Mouse (Mus musculus): ENCODE data around the gene Cenpx. TPM values are rescaled to one million over a fixed set of nuclear protein-coding genes. Genes with fewer than 3 reads are reported as not detected.
A peak's percentile ranks its signal among the peaks of the same experiment; 100 is the strongest.

The Cenpx gene
- total and polyA plus RNA-seq, 2 experiments, result 20.3 to 74.6 TPM

DNA sequence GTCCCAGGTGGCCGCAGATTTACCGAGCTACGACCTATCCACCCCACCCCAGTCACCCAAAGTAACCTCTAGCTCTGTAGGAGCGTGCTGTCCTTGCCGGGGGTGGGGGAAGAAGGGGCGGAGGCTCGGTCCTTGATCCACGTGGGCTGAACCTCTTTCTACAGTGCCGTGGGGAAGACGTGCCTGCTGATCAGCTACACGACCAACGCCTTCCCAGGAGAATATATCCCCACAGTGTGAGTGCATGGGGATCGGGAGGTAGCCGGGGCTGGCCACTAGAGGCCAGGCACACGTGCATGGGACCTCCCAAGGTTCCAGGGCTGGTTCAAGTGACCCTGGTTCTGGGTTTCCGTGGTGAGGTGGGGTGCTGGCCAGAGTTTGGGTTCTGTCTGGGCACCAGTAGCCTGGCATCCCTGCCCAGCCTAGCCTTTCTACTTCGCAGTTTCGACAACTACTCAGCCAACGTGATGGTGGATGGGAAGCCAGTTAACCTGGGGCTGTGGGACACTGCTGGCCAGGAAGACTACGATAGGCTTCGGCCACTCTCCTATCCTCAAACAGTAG, 8.6 kb upstream of the Cenpx start:
- no peaks in the 10 kb centered on the region for H3K27me3 ChIP-seq (ENCODE audit: control insufficient read depth, insufficient read depth, low read length)
- peaks cover 4% of the 10 kb centered on the region for H3K36me3 ChIP-seq (ENCODE audit: control insufficient read depth, insufficient read depth, low read length)
- H3K9ac ChIP-seq (ENCODE audit: low read depth, low read length), result peak overlapping the region; percentile 67; the same call in 1 of the 2 replicates
- DNase-seq (ENCODE audit: extremely low read depth, low read depth, low spot score), result no peak
- WGBS, result 20% methylated on average over 21 of the region's 21 CpGs
- no peaks in the 10 kb centered on the region for H3K79me2 ChIP-seq (ENCODE audit: control insufficient read depth, insufficient read depth, low read length)
- peak overlapping the region; percentile 42; the same call in 1 of the 2 replicates for H3K4me3 ChIP-seq (ENCODE audit: insufficient read depth, low read depth, low read length)
- H3K27ac ChIP-seq (replicated peaks; ENCODE audit: insufficient read depth, low read depth, low read length), result no peak overlapping the region
- TF ChIP-seq POLR2A (IDR thresholded peaks at IDR 0.05; ENCODE audit: extremely low read depth, insufficient read depth, low read length) (0 out of 2 replicates have a peak, but pooled peaks have one; percentile 9), CTCF (IDR thresholded peaks at IDR 0.05; ENCODE audit: low read depth, low read length) (no peak)
- H3K4me1 ChIP-seq (ENCODE audit: control insufficient read depth, insufficient read depth, low read length), result peaks cover 11% of the 10 kb centered on the region; the same call in 1 of the 2 replicates

DNA sequence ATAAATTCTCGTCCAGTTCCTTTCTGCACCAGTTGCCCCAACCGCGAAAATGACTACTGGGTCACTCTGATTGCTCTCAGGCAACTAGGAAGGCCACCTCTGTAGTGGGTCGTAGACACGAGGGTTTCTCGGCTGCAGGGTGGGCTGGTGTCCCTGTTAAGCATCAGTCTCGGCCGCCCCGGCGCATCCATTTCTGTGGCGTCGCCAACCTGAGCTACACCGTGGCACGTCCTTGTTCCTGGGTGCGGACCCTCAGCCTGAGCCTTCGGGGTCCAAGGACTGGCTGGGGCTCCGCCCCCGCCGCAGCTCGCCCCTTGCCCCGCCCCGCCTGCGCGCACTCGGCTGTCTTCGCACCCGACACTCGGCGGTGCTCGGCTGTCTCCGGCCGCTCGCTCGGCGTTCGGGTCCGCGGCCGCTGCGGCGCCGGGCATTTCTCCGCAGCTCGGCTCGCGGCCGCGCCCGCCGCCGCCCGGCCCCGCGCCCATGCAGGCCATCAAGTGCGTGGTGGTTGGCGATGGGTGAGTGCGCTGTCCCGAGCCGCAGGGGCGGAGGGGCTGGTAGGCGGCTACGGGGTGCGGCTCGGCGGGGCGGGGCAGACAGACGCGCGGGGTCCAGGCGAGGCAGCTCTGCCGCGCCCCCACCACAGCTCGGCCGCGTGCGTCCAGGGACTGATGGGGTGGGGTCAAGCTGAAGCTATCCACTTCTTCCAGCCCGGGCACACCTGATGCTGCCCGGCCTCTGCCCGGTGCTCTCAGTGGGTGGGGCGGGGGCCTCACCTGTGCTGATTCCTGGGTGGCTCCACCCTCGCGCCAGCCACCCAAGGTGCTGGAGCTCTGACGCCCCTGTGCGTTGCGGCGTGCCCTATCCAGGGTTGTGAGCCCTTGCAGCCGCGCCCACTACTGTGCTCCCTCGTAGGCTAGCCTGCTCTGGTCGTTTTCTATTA, 7.9 kb upstream of the Cenpx start, which contains the start of gene Rac3:
Rac3 (plus strand) TSS at position 347 of the 943 bp plus-strand sequence.
- Histone ChIP-seq H3K4me1 (ENCODE audit: control insufficient read depth, insufficient read depth, low read length) (peaks cover 10% of the 10 kb centered on the region; the same call in 1 of the 2 replicates), H3K9ac (ENCODE audit: low read depth, low read length) (peak within 1 kb of the TSS; percentile 67), H3K36me3 (ENCODE audit: control insufficient read depth, insufficient read depth, low read length) (peaks cover 4% of the 10 kb centered on the region), H3K4me3 (ENCODE audit: insufficient read depth, low read depth, low read length) (peak within 1 kb of the TSS; percentile 42; the same call in 1 of the 2 replicates), H3K27ac (replicated peaks; ENCODE audit: insufficient read depth, low read depth, low read length) (no peak within 1 kb of the TSS), H3K27me3 (ENCODE audit: control insufficient read depth, insufficient read depth, low read length) (no peaks in the 10 kb centered on the region), H3K79me2 (ENCODE audit: control insufficient read depth, insufficient read depth, low read length) (no peaks in the 10 kb centered on the region)
- WGBS, result 4% methylated on average over 89 of the region's 90 CpGs
- DNase-seq (ENCODE audit: extremely low read depth, low read depth, low spot score), result no peak
- TF ChIP-seq CTCF (IDR thresholded peaks at IDR 0.05; ENCODE audit: low read depth, low read length) (no peak), POLR2A (IDR thresholded peaks at IDR 0.05; ENCODE audit: extremely low read depth, insufficient read depth, low read length) (0 out of 2 replicates have a peak, but pooled peaks have one; percentile 8)

DNA sequence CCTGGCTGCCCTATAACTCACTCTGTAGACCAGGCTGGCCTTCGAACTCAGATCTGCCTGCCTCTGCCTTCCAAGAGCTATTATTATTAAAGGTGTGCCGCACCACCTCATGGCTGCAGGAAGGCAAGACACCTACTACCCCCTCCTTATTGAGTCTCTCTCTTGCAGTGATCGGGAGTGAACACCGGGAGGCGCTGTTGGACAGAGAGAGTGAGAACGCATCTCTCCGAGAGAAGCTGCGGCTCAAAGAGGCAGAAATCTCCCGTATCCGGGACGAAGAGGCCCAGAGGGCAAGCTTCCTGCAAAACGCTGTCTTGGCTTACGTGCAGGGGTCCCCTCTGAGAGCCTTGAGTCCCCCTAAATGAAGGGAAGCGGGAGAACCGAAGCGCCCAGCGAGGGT, 6.9 kb upstream of the Cenpx start:
- peak; percentile 68 for DNase-seq (ENCODE audit: extremely low read depth, low read depth, low spot score)
- peak; percentile 93 for TF ChIP-seq CTCF (IDR thresholded peaks at IDR 0.05; ENCODE audit: low read depth, low read length)
- TF ChIP-seq POLR2A (IDR thresholded peaks at IDR 0.05; ENCODE audit: extremely low read depth, insufficient read depth, low read length), result no peak
- Histone ChIP-seq H3K4me1 (ENCODE audit: control insufficient read depth, insufficient read depth, low read length) (0 out of 2 replicates have a peak, but pooled peaks cover 4% of the 10 kb centered on the region), H3K79me2 (ENCODE audit: control insufficient read depth, insufficient read depth, low read length) (no peaks in the 10 kb centered on the region), H3K9ac (ENCODE audit: low read depth, low read length) (no peak overlapping the region), H3K36me3 (ENCODE audit: control insufficient read depth, insufficient read depth, low read length) (peaks cover 2% of the 10 kb centered on the region), H3K27ac (replicated peaks; ENCODE audit: insufficient read depth, low read depth, low read length) (no peak overlapping the region), H3K27me3 (ENCODE audit: control insufficient read depth, insufficient read depth, low read length) (no peaks in the 10 kb centered on the region), H3K4me3 (ENCODE audit: insufficient read depth, low read depth, low read length) (no peak overlapping the region)
- WGBS, result 15% methylated on average over 17 of the region's 17 CpGs

- Histone ChIP-seq H3K79me2 (ENCODE audit: control insufficient read depth, insufficient read depth, low read length) (no peaks in the 10 kb centered on the region), H3K4me3 (ENCODE audit: insufficient read depth, low read depth, low read length) (no peak overlapping the region), H3K4me1 (ENCODE audit: control insufficient read depth, insufficient read depth, low read length) (0 out of 2 replicates have a peak, but pooled peaks cover 4% of the 10 kb centered on the region), H3K27me3 (ENCODE audit: control insufficient read depth, insufficient read depth, low read length) (no peaks in the 10 kb centered on the region), H3K27ac (replicated peaks; ENCODE audit: insufficient read depth, low read depth, low read length) (no peak overlapping the region), H3K36me3 (ENCODE audit: control insufficient read depth, insufficient read depth, low read length) (peaks cover 1% of the 10 kb centered on the region; the same call in 1 of the 2 replicates), H3K9ac (ENCODE audit: low read depth, low read length) (no peak overlapping the region)
- DNase-seq (ENCODE audit: extremely low read depth, low read depth, low spot score), result no peak
- TF ChIP-seq CTCF (IDR thresholded peaks at IDR 0.05; ENCODE audit: low read depth, low read length) (no peak), POLR2A (IDR thresholded peaks at IDR 0.05; ENCODE audit: extremely low read depth, insufficient read depth, low read length) (no peak)
- 94% methylated on average over 13 of the region's 13 CpGs for WGBS
Observed at GRCm38 (mm10) chr11:120719841-120720376, 6.4 kb upstream of the Cenpx start.

DNA sequence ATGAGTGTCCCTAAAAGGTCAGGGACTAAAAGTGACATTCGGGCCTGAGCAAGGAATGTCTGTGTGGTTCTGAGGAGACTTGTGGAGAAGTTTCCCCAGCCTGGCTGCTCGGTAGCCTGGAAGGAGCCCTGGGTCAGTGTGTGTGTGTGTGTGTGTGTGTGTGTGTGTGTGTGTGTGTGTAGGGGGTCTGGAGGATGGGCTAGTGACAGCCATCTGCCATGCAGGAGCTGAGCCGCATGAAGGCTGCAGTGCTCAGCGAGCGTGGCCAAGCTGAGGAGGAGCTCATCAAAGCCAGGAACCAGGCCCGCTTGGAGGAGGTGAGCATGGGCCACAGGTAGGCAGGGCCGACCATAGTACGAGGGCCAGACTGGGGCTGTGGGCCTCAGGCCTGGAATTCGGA, 5.7 kb upstream of the Cenpx start:
- Histone ChIP-seq H3K27me3 (ENCODE audit: control insufficient read depth, insufficient read depth, low read length) (no peaks in the 10 kb centered on the region), H3K79me2 (ENCODE audit: control insufficient read depth, insufficient read depth, low read length) (no peaks in the 10 kb centered on the region), H3K9ac (ENCODE audit: low read depth, low read length) (no peak overlapping the region), H3K4me1 (ENCODE audit: control insufficient read depth, insufficient read depth, low read length) (peaks cover 9% of the 10 kb centered on the region), H3K36me3 (ENCODE audit: control insufficient read depth, insufficient read depth, low read length) (no peaks in the 10 kb centered on the region), H3K4me3 (ENCODE audit: insufficient read depth, low read depth, low read length) (no peak overlapping the region), H3K27ac (replicated peaks; ENCODE audit: insufficient read depth, low read depth, low read length) (no peak overlapping the region)
- TF ChIP-seq POLR2A (IDR thresholded peaks at IDR 0.05; ENCODE audit: extremely low read depth, insufficient read depth, low read length), result no peak
- no peak for TF ChIP-seq CTCF (IDR thresholded peaks at IDR 0.05; ENCODE audit: low read depth, low read length)
- 94% methylated on average over 9 of the region's 9 CpGs for WGBS
- DNase-seq (ENCODE audit: extremely low read depth, low read depth, low spot score), result no peak

All from liver, adult 2 months (tissue).